Mouse (Mus musculus) 416B (cell line): ENCODE results near the gene Zfp335.
A peak's percentile ranks its signal among the peaks of the same experiment; 100 is the strongest.
"Not testable (repeated sequence)": the region's sequence is repeated elsewhere in the genome, so short reads cannot be mapped to it uniquely, and the experiment has no call there.

Experiments
- DNase-seq: peaks from one replicate; pipeline ENCODE4 v3.0.0; 2011; ENCODE audit warnings: low read depth

The Zfp335 gene

DNA sequence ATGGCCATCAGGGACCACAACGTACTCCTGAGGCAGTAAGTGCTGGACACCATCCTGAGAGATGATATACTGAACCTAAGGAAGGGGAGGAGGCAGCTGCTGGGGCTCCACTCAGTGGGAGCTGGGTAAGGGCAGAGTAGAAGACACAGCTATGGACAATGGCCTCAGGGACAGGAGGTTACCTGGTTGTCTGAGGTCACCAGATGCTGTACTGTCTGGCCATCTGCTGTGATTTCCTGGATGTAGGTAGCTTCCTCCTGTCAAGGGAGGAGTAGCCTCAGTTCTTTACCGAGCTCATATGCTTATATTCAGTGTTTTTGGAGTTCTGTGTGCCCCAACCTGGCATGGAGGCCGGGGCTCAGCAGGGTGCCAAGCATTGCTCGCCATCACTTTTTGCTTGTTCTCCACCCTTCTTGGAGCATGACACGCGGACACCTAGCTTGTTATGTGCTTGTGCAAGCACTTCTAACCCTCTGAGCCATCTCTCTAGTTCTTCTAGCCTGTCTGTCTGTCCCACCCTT lies 18.8 kb downstream of the Zfp335 start:
- DNase-seq, result no peak

DNA sequence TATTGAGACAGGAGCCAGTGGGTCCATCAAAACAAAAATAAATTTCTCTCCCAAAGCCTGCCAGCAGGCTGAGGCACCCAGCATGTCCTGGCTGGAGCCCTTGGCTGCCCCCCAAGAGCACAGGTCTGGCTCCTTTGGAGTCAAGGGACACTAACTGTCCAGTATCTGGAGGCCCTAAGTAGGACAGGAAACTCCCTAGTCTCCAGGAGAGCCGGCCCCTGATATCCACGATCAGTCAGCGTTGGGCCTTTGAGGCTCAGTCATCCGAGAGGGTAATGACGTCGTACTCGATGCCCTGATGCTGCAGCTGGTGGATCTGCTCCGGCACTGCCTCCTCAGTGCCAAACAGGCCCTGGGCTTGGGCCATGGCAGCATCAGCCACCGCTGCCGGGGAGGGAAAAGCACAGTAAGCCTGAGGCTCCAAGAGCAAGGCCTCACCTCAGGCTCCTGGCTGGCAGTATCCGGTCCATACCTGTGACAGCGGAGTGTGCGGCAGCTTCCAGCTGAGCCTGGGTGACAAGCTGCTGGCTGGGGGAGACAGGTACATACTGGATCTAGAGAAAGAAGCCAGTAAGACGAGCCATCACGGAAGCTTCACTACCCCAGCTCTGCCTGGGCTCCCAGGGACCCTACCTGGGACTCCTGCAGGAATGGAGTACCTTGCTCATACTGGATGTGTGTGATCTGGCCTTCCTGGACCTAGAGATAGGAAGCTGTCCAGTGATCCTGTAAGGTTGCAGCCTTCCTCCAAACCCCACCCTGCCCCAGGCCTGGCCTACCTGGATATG lies 19.5 kb downstream of the Zfp335 start:
- no peak for DNase-seq

DNA sequence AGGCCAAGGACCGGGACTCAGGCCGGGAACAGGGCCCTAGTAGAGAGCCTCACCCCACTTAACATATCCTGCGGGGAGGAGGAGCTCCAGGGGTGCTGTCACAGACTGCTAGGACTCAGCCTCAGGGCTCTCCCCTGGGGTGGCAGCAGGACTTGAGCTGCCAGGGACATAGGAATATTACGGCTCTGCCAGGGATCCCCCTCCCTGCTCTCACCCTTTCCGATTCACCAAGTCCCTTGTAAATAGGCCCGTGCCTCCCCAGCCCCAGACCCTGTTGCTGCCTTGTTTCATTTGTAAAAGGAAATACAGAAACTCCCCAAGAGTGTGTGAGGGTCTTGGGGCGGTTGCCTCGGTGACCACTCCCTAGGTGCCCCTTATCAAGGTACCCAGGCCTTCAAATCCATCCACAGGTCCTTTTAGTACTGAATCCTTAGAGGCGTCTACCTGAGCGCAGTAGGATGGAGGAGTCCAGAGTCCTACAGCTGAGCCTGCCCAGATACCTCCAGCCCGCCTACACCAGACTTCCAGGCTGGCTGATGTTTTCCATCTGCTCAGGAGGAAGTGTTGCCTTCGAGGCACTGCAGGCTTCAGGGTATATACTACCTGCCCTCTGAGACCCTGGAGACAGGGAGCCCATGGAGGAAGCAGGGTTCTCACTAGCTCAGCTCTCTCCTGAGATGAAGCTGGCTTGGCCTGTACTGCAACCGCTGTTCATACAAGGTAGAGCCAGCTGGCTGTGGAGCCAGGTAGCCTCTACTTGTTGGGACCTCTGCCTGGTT lies 20.3 kb downstream of the Zfp335 start:
- DNase-seq, result no peak

DNA sequence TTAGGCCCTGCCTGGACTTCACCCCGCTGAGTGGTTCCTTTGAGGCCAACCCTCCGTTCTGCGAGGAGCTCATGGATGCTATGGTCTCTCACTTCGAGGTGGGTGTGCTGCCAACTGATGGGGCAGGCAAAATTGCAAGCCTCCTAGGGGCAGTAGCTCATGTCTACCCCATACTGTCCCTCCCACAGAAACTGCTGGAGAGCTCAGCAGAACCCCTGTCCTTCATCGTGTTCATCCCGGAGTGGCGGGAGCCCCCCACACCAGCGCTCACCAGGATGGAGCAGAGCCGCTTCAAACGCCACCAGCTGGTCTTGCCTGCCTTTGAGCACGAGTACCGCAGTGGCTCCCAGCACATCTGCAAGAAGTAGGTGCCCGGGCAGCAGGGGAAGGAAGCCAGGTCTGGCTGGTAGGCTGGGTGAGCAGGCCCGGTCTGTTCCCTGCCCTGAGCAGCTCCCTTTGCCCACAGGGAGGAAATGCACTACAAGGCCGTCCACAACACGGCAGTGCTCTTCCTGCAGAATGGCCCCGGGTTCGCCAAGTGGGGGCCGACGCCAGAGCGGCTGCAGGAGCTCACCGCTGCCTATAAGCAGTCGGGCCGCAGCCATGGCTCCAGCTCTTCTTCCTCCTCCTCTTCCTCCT lies 21.0 kb downstream of the Zfp335 start:
- no peak for DNase-seq

DNA sequence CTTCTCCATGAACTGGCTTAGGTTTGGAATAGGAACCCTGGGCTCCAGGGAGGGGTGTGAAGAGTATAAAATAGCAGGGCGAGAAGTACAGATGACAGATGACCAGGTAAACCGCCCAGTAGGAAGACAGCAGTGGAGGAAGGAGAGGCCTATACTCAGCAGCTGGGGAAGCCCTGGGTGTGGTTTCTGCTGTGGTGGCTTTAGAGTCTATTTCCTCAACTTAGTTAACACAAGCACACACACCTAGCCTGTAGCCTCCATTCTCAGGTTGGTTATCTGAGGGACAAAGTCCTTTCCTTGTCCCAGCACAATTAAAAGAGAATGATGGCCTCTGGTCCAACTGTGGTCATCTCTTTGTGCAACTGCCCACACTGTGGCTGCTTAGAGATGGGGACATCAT lies 21.6 kb downstream of the Zfp335 start:
- DNase-seq, result no peak

DNA sequence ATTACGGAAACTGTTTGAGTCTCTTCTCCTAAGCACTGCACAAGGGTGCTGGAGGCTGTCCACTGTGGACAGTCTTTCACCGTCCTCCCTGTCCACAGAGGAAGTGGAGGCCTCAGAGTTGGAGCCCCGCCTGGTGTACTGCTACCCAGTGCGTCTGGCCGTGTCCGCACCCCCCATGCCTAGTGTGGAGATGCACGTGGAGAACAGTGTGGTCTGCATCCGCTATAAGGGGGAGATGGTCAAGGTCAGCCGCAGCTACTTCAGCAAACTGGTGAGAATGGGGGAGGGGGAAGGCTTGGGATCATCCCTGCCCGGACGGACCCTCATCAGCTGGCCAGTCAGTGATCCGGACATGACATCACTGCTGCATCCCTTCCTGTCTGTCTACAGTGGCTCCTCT lies 22.6 kb downstream of the Zfp335 start:
- DNase-seq, result no peak

DNA sequence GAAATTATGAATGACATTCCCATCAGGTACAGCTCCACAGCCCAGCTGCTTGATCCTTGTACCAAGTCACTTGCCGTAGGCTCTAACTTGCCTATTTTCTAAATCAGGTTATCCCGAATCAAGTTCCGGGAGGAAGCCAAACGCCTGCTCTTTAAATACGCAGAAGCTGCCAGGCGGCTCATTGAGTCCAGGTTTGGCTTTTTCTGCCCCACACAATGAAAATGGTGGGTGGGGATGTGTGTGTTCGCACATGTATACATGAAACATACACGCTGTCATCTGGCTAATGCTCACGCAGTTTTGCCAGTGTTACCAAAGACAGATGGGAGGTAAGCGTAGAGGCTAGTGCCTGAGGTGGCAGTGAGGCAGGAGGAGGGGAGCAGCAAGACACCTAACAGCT lies 24.9 kb downstream of the Zfp335 start:
- no peak for DNase-seq

DNA sequence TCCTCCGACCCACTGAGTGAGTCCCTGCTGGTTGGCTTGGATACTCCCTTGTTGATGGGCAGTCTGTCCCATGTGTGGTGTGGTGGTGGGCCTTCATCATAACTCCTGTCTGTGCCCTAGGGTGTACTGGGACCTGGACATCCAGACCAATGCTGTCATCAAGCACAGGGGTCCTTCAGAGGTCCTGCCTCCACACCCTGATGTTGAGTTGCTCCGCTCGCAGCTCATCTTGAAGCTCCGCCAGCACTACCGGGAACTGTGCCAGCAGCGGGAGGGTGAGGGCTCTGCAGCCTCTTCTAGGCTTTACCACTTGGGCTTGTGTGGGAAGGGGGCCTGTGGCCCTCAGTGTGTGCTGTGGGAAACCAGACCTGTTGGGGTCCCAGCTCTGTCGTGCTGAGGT lies 25.8 kb downstream of the Zfp335 start:
- no peak for DNase-seq

DNA sequence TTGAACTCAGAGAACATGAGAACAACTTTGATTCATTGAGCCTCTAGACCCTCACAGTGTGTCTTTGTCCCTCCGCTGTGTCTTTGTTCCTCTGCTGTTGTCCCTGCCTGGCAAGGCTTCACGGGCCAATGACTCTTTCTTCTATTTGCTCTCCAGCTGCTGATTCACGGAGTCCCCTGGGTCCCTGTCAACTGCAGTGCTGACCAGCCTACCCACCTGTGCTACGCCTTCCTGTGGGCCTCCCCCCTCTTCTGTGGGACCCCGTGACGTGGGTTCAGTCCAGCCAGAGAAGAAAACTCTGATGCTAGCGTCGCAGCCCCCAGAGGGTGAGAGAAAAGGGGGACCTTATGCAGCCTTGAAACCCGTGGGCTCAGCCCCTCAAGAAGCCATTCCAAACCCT lies 28.9 kb downstream of the Zfp335 start:
- DNase-seq, result no peak

DNA sequence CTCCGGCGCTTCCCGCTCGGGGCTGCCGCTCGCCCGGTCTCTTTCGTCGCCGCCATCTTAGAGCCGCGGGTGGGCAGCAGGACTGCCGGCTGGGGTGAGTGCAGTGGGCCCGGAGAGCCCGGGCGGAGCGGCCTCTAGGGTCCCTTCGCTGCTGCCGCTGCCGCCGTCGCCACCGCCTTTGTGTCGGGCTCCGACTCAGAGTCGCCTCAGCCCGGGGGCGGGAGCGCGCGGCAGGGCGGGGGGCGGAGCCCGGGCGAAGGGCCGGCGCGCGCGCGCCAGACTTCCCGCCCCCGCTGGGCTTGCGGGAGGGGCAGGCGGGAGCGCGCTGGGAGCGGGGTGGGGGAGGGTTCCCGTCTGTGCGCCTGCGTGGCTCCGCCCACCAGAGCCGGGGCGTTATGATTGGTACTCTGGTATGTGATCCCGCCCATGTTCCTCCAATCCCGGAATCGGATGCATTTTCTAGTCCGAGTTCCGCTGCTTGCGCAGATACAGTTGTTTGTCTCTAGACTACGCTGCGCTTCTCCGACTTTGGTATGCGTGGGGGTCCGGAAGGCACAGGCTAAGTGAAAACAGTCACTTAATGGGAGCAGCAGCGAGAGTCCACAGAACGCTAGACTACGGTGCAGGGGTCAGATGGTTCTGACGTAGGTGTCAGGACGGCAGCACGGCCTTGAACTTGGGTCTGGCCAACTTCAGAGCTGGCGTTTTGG lies 31.8 kb downstream of the Zfp335 start:
- DNase-seq, result peak; percentile 97

DNA sequence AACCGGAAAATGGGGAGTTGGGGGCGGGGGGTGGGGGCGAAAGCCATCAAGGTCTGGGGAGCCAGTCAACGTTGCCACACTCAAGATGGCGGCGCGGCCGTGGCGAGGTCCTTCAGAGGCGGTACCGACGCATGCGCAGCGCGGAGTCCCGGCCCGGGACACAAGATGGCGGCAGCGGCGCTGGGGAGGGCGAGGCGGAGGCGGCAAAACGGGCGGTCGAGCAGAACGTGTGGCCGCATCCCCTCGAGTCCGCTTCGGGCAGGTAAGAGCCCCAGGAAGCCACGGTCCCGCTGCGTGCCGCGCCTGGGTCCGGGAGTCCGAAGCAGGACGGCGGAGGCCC lies 32.4 kb downstream of the Zfp335 start, which contains the start of gene Pcif1:
Gene Pcif1, plus strand, starts transcription at position 77 of the 340 bp plus-strand sequence.
- peak; percentile 92 for DNase-seq

DNA sequence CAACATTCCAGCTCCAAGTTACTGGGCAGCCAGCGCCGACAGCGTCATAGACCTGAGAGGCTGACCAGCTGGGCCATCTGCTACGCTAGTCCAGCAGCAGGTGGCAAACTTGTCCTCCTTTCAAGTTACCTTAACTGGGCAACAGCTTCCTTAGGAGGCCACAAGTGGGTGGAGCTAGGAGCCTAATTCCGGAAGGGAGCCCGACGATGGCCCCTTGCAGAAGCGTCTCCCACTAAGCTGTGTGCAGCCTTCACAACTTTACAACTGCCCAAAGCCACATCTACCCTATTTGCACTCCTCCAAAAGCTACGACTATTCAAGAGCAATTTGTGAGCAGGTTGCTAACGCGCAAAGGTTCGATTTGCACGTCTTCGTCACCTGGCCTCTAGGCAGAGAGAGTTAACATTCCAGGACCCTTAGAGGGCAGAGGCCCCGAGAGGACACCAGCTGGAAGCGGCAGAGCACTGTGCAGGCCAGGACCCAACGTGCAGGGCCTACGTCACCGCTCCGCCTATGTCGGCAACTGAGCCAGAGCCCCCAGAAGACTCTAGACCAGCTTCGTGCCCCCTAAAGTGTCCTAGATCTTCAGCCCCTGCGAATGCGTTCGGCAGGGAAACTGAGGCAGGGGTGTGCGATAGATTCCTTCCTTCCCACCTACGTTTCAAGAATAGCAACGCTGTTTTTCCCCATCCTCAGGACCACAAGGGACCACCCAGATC lies 32.9 kb downstream of the Zfp335 start:
- peak; percentile 94 for DNase-seq

DNA sequence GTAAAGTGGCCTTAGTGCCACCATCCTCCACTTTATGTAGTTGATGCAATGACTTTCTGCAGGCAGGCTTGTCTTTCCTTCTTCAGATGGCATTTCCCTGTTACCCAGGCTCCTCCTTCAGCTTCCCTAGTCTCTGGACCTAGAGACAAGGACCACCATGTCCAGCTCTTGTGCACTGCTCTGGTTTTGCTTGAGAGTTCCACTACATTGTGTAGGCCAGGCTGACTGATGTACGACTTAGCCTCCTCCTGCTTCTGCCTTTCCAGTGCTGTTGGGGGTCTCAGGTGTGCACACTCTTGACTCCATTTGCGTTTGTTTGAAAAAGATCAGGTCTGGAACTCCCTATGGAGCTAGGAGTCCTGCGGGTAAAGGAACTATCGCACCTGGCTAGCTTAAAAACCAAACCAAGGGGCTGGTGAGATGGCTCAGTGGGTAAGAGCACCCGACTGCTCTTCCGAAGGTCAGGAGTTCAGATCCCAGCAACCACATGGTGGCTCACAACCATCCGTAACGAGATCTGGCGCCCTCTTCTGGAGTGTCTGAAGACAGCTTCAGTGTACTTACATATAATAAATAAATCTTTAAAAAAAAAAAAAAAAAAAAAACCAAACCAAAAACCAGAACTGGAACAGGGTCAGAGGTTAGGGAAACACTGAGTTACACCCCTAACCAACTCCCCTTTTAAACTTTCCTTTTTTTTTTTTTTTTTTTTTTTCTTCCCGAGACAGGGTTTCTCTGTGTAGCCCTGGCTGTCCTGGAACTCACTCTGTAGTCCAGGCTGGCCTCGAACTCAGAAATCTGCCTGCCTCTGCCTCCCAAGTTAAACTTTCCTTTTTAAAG lies 34.0 kb downstream of the Zfp335 start:
- not testable (repeated sequence) for DNase-seq

DNA sequence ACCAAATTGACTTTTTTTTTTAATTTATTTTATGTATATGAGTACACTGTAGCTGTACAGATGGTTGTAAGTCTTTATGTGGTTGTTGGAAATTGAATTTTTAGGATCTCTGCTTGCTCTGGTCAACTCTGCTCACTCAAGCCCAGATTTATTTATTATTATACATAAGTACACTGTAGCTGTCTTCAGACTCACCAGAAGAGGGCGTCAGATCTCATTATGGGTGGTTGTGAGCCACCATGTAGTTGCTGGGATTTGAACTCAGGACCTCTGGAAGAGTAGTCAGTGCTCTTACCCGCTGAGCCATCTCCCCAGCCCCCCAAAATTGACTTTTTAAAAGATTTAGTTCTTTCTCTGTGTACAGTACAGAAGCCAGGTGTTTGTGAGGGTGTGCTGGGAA lies 35.9 kb downstream of the Zfp335 start:
- not testable (repeated sequence) for DNase-seq

DNA sequence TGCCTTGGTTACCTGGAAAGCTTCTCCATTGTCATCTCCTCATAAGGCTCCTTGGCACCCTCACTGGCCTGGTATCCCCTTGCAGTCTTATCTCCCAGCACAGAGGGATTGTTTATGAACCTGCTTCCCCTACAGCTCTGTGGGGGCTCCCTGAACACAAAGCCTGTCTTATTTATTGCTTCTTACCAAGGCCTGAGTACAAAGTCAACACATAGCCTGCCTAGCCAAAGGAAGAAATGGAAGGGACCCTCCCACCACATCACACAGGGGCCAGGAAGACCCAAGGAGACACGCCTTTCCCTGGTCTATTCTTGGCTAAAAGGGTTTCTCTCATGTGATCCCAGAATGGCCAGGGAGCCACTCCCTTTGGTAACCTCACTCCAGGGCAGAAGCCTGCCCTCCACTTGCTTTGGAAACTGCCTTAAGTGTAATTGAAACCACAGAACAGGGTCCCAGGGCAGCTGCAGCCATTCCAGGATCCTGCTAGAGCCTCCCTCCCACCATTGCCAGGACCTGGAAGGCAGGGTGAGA lies 37.3 kb downstream of the Zfp335 start:
- DNase-seq, result no peak

DNA sequence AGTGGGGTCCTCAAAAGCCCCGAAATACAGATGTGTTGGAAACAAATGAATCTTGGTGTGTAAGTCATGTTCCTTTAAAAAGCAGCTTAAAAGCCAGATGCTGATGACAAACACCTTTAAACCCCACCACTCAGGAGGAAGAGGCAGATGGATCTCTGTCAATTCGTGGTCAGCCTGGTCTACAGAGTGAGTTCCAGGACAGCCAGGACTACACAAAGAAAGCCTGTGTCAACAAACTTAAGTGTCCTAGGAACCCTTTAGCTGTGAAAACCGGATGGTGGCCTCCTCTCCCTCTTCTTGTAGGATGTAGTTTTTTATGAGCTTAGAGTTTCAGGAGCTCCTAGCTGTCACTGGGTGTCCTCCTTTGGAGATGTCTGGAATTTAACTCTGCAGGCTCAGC lies 37.9 kb downstream of the Zfp335 start:
- DNase-seq, result no peak

DNA sequence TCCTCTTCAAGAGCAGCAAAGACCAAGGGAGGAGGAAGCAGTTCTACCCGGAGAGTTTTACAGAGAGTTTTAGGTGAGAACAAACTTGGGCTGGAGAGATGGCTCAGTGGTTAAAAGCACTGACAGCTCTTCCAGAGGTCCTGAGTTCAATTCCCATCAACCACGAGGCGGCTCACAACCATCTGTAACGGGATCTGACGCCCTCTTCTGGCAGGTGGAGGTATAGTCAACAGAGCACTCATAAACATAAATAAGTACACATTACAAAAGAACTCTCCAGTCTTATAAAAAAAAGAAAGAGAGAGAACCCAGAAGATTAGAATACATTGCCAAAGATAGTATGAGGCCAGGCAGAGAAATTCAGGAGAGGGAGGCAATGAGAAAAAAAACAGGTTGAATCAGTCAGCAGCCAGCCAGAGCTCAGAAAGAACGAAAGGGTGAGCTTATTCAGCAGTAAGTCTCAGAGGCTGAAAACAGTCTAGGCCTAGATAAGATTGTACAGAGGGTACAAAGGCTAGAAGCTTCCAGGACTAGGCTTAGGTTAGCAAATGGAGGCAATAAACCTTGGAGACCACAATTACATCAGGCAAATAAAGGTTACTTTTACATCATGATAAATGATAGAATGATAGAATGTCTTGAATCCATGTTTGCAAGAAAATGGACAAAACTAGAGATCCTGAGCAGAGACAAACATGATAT lies 39.8 kb downstream of the Zfp335 start:
- DNase-seq, result no peak

DNA sequence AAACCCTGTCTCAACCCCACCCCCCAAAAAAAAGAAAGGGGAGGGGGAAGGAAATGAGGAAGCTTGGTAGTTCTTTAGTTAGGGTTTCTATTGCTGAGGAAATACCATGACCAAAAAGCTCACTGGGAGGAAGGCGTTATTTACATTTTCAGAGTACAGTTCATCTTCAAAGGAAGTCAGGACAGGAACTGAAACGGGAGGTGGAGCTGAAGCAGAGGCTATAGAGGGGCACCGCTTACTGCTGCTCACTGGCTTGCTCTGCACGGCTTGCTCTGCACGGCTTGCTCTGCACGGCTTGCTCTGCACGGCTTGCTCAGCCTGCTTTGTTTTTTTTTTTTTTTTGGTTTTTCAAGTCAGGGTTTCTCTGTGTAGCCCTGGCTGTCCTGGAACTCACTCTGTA lies 43.1 kb downstream of the Zfp335 start:
- peak; percentile 50 for DNase-seq

DNA sequence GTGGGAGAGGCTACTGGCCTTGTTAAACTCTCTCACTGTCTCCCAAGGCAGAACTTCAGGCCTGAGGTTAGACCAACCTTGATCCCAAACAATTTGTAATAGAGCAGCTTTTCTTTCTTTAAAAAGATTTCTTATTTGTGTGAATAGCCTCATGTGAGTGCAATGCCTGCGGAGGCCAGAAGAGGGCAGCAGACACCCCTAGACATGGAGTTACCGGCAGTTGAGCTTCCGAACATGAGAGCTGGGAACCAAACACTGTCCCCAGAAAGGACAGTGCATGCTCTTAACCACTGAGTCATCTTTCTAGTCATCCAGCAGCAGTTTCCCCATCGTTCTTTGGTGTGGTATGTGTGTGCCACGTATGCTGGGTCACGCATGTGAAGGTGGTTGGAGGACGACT lies 44.0 kb downstream of the Zfp335 start:
- DNase-seq, result peak; percentile 41
